Mouse (Mus musculus): ENCODE measurements at regions not wholly inside any gene's neighbourhood (a gene's known extent, or its start where the extent isn't known, plus 50 kb on each side); places are given as distances from the start of the nearest gene placed in this dataset.

GRCm38 (mm10) chr8:23314275-23315123 lies 903.3 kb downstream of the Mrps31 start:
- WGBS: 41% methylated on average over 16 of the region's 16 CpGs

GRCm38 (mm10) chr8:23319556-23319955 lies 908.4 kb downstream of the Mrps31 start:
- H3K36me3 ChIP-seq: no peaks in the 10 kb centered on the region
- 58% methylated on average over 9 of the region's 9 CpGs for WGBS

More at GRCm38 (mm10) chr8:23314275-23315123, 903.3 kb downstream of the Mrps31 start:
- Histone ChIP-seq H3K4me2 (replicated peaks) (peak overlapping the region; percentile 25), H3K9ac (no peak overlapping the region), H3K9me3 (peaks cover 4% of the 10 kb centered on the region; the same call in 1 of the 2 replicates), H3K4me3 (no peak overlapping the region), H3K4me1 (peaks cover 18% of the 10 kb centered on the region), H3K27ac (no peak overlapping the region), H3K36me3 (no peaks in the 10 kb centered on the region), H3K27me3 (no peaks in the 10 kb centered on the region)
- peak; percentile 48 for ATAC-seq (ENCODE audit: low FRiP score, low read depth)

GRCm38 (mm10) chr8:23321166-23321565 lies 910.0 kb downstream of the Mrps31 start:
- H3K36me3 ChIP-seq: no peaks in the 10 kb centered on the region
- H3K27ac ChIP-seq: no peak overlapping the region
- H3K9ac ChIP-seq: no peak overlapping the region
- no peak for ATAC-seq (ENCODE audit: low FRiP score, low read depth)
- no peaks in the 10 kb centered on the region for H3K4me1 ChIP-seq
- no peak overlapping the region for H3K4me3 ChIP-seq
- no peaks in the 10 kb centered on the region for H3K9me3 ChIP-seq
- 42% methylated on average over 5 of the region's 5 CpGs for WGBS
- no peaks in the 10 kb centered on the region for H3K27me3 ChIP-seq
- no peak overlapping the region for H3K4me2 ChIP-seq (replicated peaks)

More at GRCm38 (mm10) chr8:23319556-23319955, 908.4 kb downstream of the Mrps31 start:
- no peak for ATAC-seq (ENCODE audit: low FRiP score, low read depth)
- Histone ChIP-seq H3K9me3 (no peaks in the 10 kb centered on the region), H3K27me3 (no peaks in the 10 kb centered on the region), H3K27ac (no peak overlapping the region), H3K4me2 (replicated peaks) (no peak overlapping the region), H3K9ac (no peak overlapping the region), H3K4me1 (peaks cover 10% of the 10 kb centered on the region), H3K4me3 (no peak overlapping the region)

- Histone ChIP-seq H3K4me3 (no peak overlapping the region), H3K27ac (no peak overlapping the region), H3K9ac (no peak overlapping the region), H3K4me1 (no peaks in the 10 kb centered on the region), H3K9me3 (no peaks in the 10 kb centered on the region), H3K4me2 (replicated peaks) (no peak overlapping the region), H3K36me3 (no peaks in the 10 kb centered on the region), H3K27me3 (no peaks in the 10 kb centered on the region)
- no peak for ATAC-seq (ENCODE audit: low FRiP score, low read depth)
- 86% methylated on average over 4 of the region's 4 CpGs for WGBS
Measured at GRCm38 (mm10) chr8:23327283-23327682, 916.1 kb downstream of the Mrps31 start.

- no peak overlapping the region for H3K4me3 ChIP-seq
- no peak overlapping the region for H3K9ac ChIP-seq
- WGBS: 22% methylated on average over 4 of the region's 4 CpGs
- no peak overlapping the region for H3K4me2 ChIP-seq (replicated peaks)
- no peak for ATAC-seq (ENCODE audit: low FRiP score, low read depth)
- H3K27me3 ChIP-seq: no peaks in the 10 kb centered on the region
- H3K27ac ChIP-seq: no peak overlapping the region
- H3K4me1 ChIP-seq: no peaks in the 10 kb centered on the region
- no peaks in the 10 kb centered on the region for H3K9me3 ChIP-seq
- H3K36me3 ChIP-seq: no peaks in the 10 kb centered on the region
Measured at GRCm38 (mm10) chr8:23344161-23344560, 933.0 kb downstream of the Mrps31 start.

GRCm38 (mm10) chr8:23351367-23351930 lies 940.3 kb downstream of the Mrps31 start:
- no peak for ATAC-seq (ENCODE audit: low FRiP score, low read depth)

GRCm38 (mm10) chr8:23352259-23353106 lies 941.3 kb downstream of the Mrps31 start:
- no peak overlapping the region for H3K27ac ChIP-seq

More at GRCm38 (mm10) chr8:23351367-23351930, 940.3 kb downstream of the Mrps31 start:
- Histone ChIP-seq H3K4me2 (replicated peaks) (no peak overlapping the region), H3K9me3 (no peaks in the 10 kb centered on the region), H3K4me3 (no peak overlapping the region), H3K9ac (no peak overlapping the region), H3K27me3 (0 out of 2 replicates have a peak, but pooled peaks cover 3% of the 10 kb centered on the region), H3K27ac (no peak overlapping the region), H3K4me1 (no peaks in the 10 kb centered on the region), H3K36me3 (no peaks in the 10 kb centered on the region)
- 89% methylated on average over 15 of the region's 15 CpGs for WGBS

GRCm38 (mm10) chr8:23360061-23360622 lies 949.0 kb downstream of the Mrps31 start:
- no peak overlapping the region for H3K4me2 ChIP-seq (replicated peaks)
- peaks cover 4% of the 10 kb centered on the region; the same call in 1 of the 2 replicates for H3K4me1 ChIP-seq
- ATAC-seq (ENCODE audit: low FRiP score, low read depth): no peak
- H3K36me3 ChIP-seq: no peaks in the 10 kb centered on the region
- H3K27ac ChIP-seq: no peak overlapping the region
- no peak overlapping the region for H3K9ac ChIP-seq
- H3K4me3 ChIP-seq: no peak overlapping the region
- WGBS: 70% methylated on average over 12 of the region's 12 CpGs
- H3K27me3 ChIP-seq: no peaks in the 10 kb centered on the region
- 0 out of 2 replicates have a peak, but pooled peaks cover 8% of the 10 kb centered on the region for H3K9me3 ChIP-seq

More at GRCm38 (mm10) chr8:23352259-23353106, 941.3 kb downstream of the Mrps31 start:
- Histone ChIP-seq H3K9ac (no peak overlapping the region), H3K4me2 (replicated peaks) (no peak overlapping the region), H3K4me1 (no peaks in the 10 kb centered on the region), H3K9me3 (no peaks in the 10 kb centered on the region), H3K4me3 (no peak overlapping the region), H3K36me3 (no peaks in the 10 kb centered on the region), H3K27me3 (0 out of 2 replicates have a peak, but pooled peaks cover 3% of the 10 kb centered on the region)
- no peak for ATAC-seq (ENCODE audit: low FRiP score, low read depth)
- WGBS: 52% methylated on average over 6 of the region's 6 CpGs

GRCm38 (mm10) chr8:23360850-23361274 lies 949.7 kb downstream of the Mrps31 start:
- 27% methylated on average over 9 of the region's 9 CpGs for WGBS
- Histone ChIP-seq H3K9me3 (0 out of 2 replicates have a peak, but pooled peaks cover 8% of the 10 kb centered on the region), H3K27me3 (no peaks in the 10 kb centered on the region), H3K36me3 (no peaks in the 10 kb centered on the region), H3K27ac (no peak overlapping the region), H3K4me2 (replicated peaks) (no peak overlapping the region), H3K9ac (no peak overlapping the region), H3K4me1 (peaks cover 4% of the 10 kb centered on the region; the same call in 1 of the 2 replicates), H3K4me3 (no peak overlapping the region)
- ATAC-seq (ENCODE audit: low FRiP score, low read depth): no peak
